Mouse (Mus musculus) olfactory bulb, adult 2 months (tissue): ENCODE data around the gene Ifih1.

Experiments
- CTCF ChIP-seq: fragments of 200-500 bp; IDR thresholded peaks from 2 replicates; pipeline ENCODE4 v1.5.1; 2012; ENCODE audit warnings: low read depth, mild to moderate bottlenecking, low read length, moderate library complexity; ENCODE audit not compliant: insufficient read depth
- POLR2A ChIP-seq: fragments of 200-500 bp; IDR thresholded peaks from 2 replicates; pipeline ENCODE4 v1.6.1; 2012; ENCODE audit warnings: mild to moderate bottlenecking, low read depth, low read length, moderate library complexity; ENCODE audit not compliant: insufficient read depth

- TF ChIP-seq CTCF, result no peak
- no peak for TF ChIP-seq POLR2A
Observed at GRCm38 (mm10) chr2:62623024-62623441, 23.0 kb downstream of the Ifih1 start.
